Mouse (Mus musculus): ENCODE measurements around the gene 2410004B18Rik. TPM values are rescaled to one million over a fixed set of nuclear protein-coding genes. Genes with fewer than 3 reads are reported as not detected.
"Not testable (repeated sequence)": the region's sequence is repeated elsewhere in the genome, so short reads cannot be mapped to it uniquely, and the experiment has no call there.

Gene 2410004B18Rik
- total RNA-seq, 1 experiment = 38.7 TPM

DNA sequence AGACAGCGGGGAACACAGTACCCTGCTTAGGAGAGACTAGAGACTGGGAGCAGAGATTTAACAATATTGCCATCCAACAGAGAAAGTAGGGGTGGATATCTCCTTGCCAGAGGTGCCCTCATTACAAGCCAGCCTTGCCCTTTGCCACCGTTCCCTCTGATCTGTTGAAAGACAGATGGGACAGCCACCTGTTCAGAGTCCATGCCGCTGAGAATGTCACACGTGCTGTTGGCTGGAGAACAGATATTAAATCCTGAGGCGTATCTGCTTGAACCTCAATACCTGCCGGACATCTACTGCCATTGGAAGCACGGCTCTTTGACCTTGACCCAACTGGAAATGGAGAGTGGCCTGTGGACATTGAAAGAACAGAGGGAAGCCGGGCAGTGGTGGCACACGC, 31.2 kb upstream of the 2410004B18Rik start:
- in situ Hi-C loops (cut with MboI; ENCODE audit: low sequenced_read_pairs in 2 of 2, unreplicated experiment in 2 of 2) = loop anchor here (10.0 to 25.0 kb wide), 3 partner anchors 292 to 494 kb away; no protein-coding TSS in a partner anchor

DNA sequence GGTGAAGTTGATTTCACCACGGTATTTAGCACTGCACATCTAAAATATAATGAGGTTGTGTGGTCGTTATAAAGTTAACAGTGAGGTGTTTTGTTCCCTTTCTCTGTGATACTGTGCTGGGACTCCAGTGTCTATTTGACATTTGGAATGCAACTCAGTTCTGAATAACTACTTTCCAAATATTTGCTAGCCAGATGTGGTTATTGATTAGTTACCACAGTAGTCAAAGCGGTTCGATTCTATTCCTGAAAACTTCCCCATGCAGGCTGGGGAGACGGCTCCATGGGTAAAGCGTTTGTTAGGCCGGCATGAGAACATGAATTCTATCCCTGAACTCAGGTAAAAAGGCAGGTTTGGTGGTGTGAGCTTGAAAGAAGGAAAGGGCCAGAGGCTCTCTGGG, 25.3 kb upstream of the 2410004B18Rik start:
- no peak overlapping the region for H3K9ac ChIP-seq (ENCODE audit: insufficient read depth, low read depth, low read length, poor library complexity, severe bottlenecking)
- in situ Hi-C loops (cut with MboI; ENCODE audit: low sequenced_read_pairs in 2 of 2, unreplicated experiment in 2 of 2) = loop anchor here in 1 of 2 experiments (25.0 kb wide), 2 partner anchors 300 to 500 kb away; no protein-coding TSS in a partner anchor
- H3K9me3 ChIP-seq (ENCODE audit: control insufficient read depth, insufficient read depth, low read depth, low read length) = no peaks in the 10 kb centered on the region
- peaks cover 3 to 10% of the 10 kb centered on the region in 2 experiments; a peak in 1 of 4 replicates for H3K4me1 ChIP-seq (ENCODE audit: control insufficient read depth in 2 of 2, insufficient read depth in 2 of 2, low read length in 2 of 2, poor library complexity in 1 of 2)
- no peak for TF ChIP-seq ZNF384 (IDR thresholded peaks at IDR 0.05; ENCODE audit: low read depth, low read length)
- no peak for TF ChIP-seq CHD2 (IDR thresholded peaks at IDR 0.05; ENCODE audit: low read depth, low read length)
- TF ChIP-seq MAFK (IDR thresholded peaks at IDR 0.05; ENCODE audit: insufficient read depth, low read depth, low read length) = no peak
- no peak for TF ChIP-seq ZC3H11A (IDR thresholded peaks at IDR 0.05; ENCODE audit: borderline replicate concordance, low read depth, low read length)
- no peak for TF ChIP-seq HCFC1 (IDR thresholded peaks at IDR 0.05; ENCODE audit: borderline replicate concordance, insufficient read depth, low read length)
- H3K36me3 ChIP-seq (ENCODE audit: control insufficient read depth, insufficient read depth, low read length, poor library complexity, severe bottlenecking) = no peaks in the 10 kb centered on the region
- H3K4me3 ChIP-seq (ENCODE audit: insufficient read depth in 1 of 2, low read depth in 1 of 2, low read length in 2 of 2, poor library complexity in 1 of 2, severe bottlenecking in 1 of 2) = no peak overlapping the region
- no peak for DNase-seq (ENCODE audit: low read depth, low spot score)
- H3K27ac ChIP-seq (ENCODE audit: insufficient read depth, low read depth, low read length, poor library complexity, severe bottlenecking) = no peak overlapping the region

More for the DNA sequence above, 31.2 kb upstream of the 2410004B18Rik start:
- no peaks in the 10 kb centered on the region for H3K4me1 ChIP-seq (ENCODE audit: control insufficient read depth in 2 of 2, insufficient read depth in 2 of 2, low read length in 2 of 2, poor library complexity in 1 of 2)
- H3K27ac ChIP-seq (ENCODE audit: insufficient read depth, low read depth, low read length, poor library complexity, severe bottlenecking) = no peak overlapping the region
- H3K4me3 ChIP-seq (ENCODE audit: insufficient read depth in 1 of 2, low read depth in 1 of 2, low read length in 2 of 2, poor library complexity in 1 of 2, severe bottlenecking in 1 of 2) = no peak overlapping the region
- TF ChIP-seq CHD2 (IDR thresholded peaks at IDR 0.05; ENCODE audit: low read depth, low read length) (no peak), ZC3H11A (IDR thresholded peaks at IDR 0.05; ENCODE audit: borderline replicate concordance, low read depth, low read length) (no peak), HCFC1 (IDR thresholded peaks at IDR 0.05; ENCODE audit: borderline replicate concordance, insufficient read depth, low read length) (no peak), MAFK (IDR thresholded peaks at IDR 0.05; ENCODE audit: insufficient read depth, low read depth, low read length) (no peak), ZNF384 (IDR thresholded peaks at IDR 0.05; ENCODE audit: low read depth, low read length) (no peak)
- H3K9me3 ChIP-seq (ENCODE audit: control insufficient read depth, insufficient read depth, low read depth, low read length) = no peaks in the 10 kb centered on the region
- H3K36me3 ChIP-seq (ENCODE audit: control insufficient read depth, insufficient read depth, low read length, poor library complexity, severe bottlenecking) = no peaks in the 10 kb centered on the region
- no peak for DNase-seq (ENCODE audit: low read depth, low spot score)
- H3K9ac ChIP-seq (ENCODE audit: insufficient read depth, low read depth, low read length, poor library complexity, severe bottlenecking) = no peak overlapping the region

DNA sequence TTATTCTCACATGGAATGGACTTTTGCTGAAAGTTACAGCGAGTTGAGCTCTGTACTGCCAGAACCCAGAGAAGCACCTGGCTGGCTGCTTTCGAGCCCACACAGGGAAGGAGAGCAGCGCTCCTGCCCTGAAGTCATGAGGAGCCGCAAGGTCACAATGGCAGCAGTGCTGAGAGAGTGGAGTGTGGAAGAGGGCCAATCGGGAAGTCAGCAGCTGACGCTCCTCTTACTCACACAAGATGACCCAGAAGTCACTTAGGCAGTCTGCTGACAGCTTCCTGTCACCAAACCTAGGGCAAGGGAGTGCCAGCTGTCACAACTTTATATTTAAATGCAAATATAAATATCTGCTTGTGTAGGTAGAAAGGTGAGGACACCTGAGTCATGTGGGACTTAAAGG, 24.6 kb upstream of the 2410004B18Rik start:
- in situ Hi-C loops (cut with MboI; ENCODE audit: low sequenced_read_pairs in 2 of 2, unreplicated experiment in 2 of 2) = loop anchor here in 1 of 2 experiments (25.0 kb wide), 2 partner anchors 301 to 501 kb away; no protein-coding TSS in a partner anchor
- DNase-seq (ENCODE audit: low read depth, low spot score) = no peak
- Histone ChIP-seq H3K4me3 (ENCODE audit: insufficient read depth in 1 of 2, low read depth in 1 of 2, low read length in 2 of 2, poor library complexity in 1 of 2, severe bottlenecking in 1 of 2) (no peak overlapping the region), H3K4me1 (ENCODE audit: control insufficient read depth in 2 of 2, insufficient read depth in 2 of 2, low read length in 2 of 2, poor library complexity in 1 of 2) (peaks cover 3 to 10% of the 10 kb centered on the region in 2 experiments; a peak in 1 of 4 replicates), H3K36me3 (ENCODE audit: control insufficient read depth, insufficient read depth, low read length, poor library complexity, severe bottlenecking) (no peaks in the 10 kb centered on the region), H3K27ac (ENCODE audit: insufficient read depth, low read depth, low read length, poor library complexity, severe bottlenecking) (no peak overlapping the region), H3K9ac (ENCODE audit: insufficient read depth, low read depth, low read length, poor library complexity, severe bottlenecking) (no peak overlapping the region), H3K9me3 (ENCODE audit: control insufficient read depth, insufficient read depth, low read depth, low read length) (no peaks in the 10 kb centered on the region)
- no peak for TF ChIP-seq HCFC1 (IDR thresholded peaks at IDR 0.05; ENCODE audit: borderline replicate concordance, insufficient read depth, low read length)
- no peak for TF ChIP-seq ZC3H11A (IDR thresholded peaks at IDR 0.05; ENCODE audit: borderline replicate concordance, low read depth, low read length)
- no peak for TF ChIP-seq ZNF384 (IDR thresholded peaks at IDR 0.05; ENCODE audit: low read depth, low read length)
- no peak for TF ChIP-seq CHD2 (IDR thresholded peaks at IDR 0.05; ENCODE audit: low read depth, low read length)
- TF ChIP-seq MAFK (IDR thresholded peaks at IDR 0.05; ENCODE audit: insufficient read depth, low read depth, low read length) = no peak

DNA sequence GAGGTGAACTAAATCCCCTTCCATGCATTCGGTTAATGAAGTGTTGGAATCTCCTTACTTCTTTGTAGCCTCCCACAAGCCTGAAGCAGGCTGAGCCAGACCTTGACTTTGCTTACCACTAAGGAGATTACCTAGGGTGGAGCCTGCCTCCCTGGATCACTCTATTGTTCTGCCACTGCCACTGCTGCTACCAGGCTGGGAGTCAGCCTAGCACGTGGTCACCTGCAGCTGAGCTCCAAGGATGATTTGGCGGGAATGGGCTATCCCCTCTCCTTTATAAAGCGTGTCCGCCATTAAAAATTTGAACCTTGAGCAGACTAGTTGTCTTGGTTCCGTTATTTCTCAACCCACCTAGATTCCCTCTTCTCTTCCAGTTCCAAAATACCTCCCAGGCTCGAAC, 23.9 kb upstream of the 2410004B18Rik start:
- H3K9ac ChIP-seq (ENCODE audit: insufficient read depth, low read depth, low read length, poor library complexity, severe bottlenecking); H3K27ac ChIP-seq (ENCODE audit: insufficient read depth, low read depth, low read length, poor library complexity, severe bottlenecking); H3K36me3 ChIP-seq (ENCODE audit: control insufficient read depth, insufficient read depth, low read length, poor library complexity, severe bottlenecking); H3K4me1 ChIP-seq (ENCODE audit: control insufficient read depth in 2 of 2, insufficient read depth in 2 of 2, low read length in 2 of 2, poor library complexity in 1 of 2); H3K4me3 ChIP-seq (ENCODE audit: insufficient read depth in 1 of 2, low read depth in 1 of 2, low read length in 2 of 2, poor library complexity in 1 of 2, severe bottlenecking in 1 of 2); H3K9me3 ChIP-seq (ENCODE audit: control insufficient read depth, insufficient read depth, low read depth, low read length); DNase-seq (ENCODE audit: low read depth, low spot score): not testable (repeated sequence)
- in situ Hi-C loops (cut with MboI; ENCODE audit: low sequenced_read_pairs in 2 of 2, unreplicated experiment in 2 of 2) = loop anchor here in 1 of 2 experiments (25.0 kb wide), 2 partner anchors 302 to 502 kb away; no protein-coding TSS in a partner anchor

DNA sequence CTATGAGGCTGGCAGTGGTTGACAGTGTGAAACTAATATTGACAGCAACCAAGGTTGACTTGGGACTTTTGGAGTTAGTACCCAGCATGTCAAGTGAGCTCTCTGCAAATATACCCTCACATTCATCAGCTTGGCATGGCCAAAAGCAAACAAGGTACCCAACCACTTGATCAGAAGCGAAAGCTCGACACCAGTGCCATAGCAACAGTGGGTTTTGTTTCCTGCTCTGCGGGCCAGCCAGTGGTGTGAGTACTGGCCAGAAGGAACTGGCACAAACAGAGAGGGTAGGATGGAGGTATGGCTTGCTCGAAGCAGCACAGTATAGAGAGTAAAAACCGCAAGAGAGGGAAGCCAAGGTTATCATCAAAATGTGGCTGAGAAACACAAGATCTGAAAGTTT, 21.4 kb upstream of the 2410004B18Rik start:
- H3K4me1 ChIP-seq (ENCODE audit: control insufficient read depth in 2 of 2, insufficient read depth in 2 of 2, low read length in 2 of 2, poor library complexity in 1 of 2) = peaks cover 3 to 10% of the 10 kb centered on the region in 2 experiments; a peak in 1 of 4 replicates
- H3K36me3 ChIP-seq (ENCODE audit: control insufficient read depth, insufficient read depth, low read length, poor library complexity, severe bottlenecking) = no peaks in the 10 kb centered on the region
- in situ Hi-C loops (cut with MboI; ENCODE audit: low sequenced_read_pairs in 2 of 2, unreplicated experiment in 2 of 2) = loop anchor here in 1 of 2 experiments (25.0 kb wide), 2 partner anchors 304 to 504 kb away; no protein-coding TSS in a partner anchor
- no peak overlapping the region for H3K27ac ChIP-seq (ENCODE audit: insufficient read depth, low read depth, low read length, poor library complexity, severe bottlenecking)
- no peak overlapping the region for H3K9ac ChIP-seq (ENCODE audit: insufficient read depth, low read depth, low read length, poor library complexity, severe bottlenecking)
- no peak overlapping the region for H3K4me3 ChIP-seq (ENCODE audit: insufficient read depth in 1 of 2, low read depth in 1 of 2, low read length in 2 of 2, poor library complexity in 1 of 2, severe bottlenecking in 1 of 2)
- DNase-seq (ENCODE audit: low read depth, low spot score) = no peak
- TF ChIP-seq MAFK (IDR thresholded peaks at IDR 0.05; ENCODE audit: insufficient read depth, low read depth, low read length) (no peak), HCFC1 (IDR thresholded peaks at IDR 0.05; ENCODE audit: borderline replicate concordance, insufficient read depth, low read length) (no peak), ZNF384 (IDR thresholded peaks at IDR 0.05; ENCODE audit: low read depth, low read length) (no peak), ZC3H11A (IDR thresholded peaks at IDR 0.05; ENCODE audit: borderline replicate concordance, low read depth, low read length) (no peak), CHD2 (IDR thresholded peaks at IDR 0.05; ENCODE audit: low read depth, low read length) (no peak)
- no peaks in the 10 kb centered on the region for H3K9me3 ChIP-seq (ENCODE audit: control insufficient read depth, insufficient read depth, low read depth, low read length)

Measured in ES-E14 (cell line).